Mouse (Mus musculus) mature B cell (primary cell): ENCODE measurements around the gene Zfp597.
"Not testable (repeated sequence)": the region's sequence is repeated elsewhere in the genome, so short reads cannot be mapped to it uniquely, and the experiment has no call there.

Experiments
- in situ Hi-C: fragments of 300-500 bp; cut with MboI; formaldehyde crosslinking; loops from 2 replicates; pipeline ENCODE4 v1.14.3; 2019

Gene Zfp597

DNA sequence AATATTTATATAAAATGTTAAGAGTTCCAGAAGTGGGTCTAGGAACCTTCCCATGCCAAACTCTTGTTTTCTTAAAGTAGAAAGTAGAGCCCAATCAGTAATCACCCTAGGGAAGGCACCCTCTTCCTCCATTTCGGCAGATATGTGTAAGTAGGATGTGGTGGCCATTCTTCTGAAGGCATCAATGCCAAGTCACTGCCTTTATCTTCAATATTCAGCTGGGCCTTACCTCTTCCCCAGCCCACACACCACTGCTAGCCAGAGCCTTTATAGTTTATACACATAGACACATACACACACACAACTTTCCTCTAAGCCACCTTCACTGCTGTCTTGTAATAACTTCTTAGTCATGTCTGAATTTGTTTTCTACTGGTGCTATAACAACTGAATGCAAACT, 28.6 kb downstream of the Zfp597 start:
- in situ Hi-C loops = no loop called here

DNA sequence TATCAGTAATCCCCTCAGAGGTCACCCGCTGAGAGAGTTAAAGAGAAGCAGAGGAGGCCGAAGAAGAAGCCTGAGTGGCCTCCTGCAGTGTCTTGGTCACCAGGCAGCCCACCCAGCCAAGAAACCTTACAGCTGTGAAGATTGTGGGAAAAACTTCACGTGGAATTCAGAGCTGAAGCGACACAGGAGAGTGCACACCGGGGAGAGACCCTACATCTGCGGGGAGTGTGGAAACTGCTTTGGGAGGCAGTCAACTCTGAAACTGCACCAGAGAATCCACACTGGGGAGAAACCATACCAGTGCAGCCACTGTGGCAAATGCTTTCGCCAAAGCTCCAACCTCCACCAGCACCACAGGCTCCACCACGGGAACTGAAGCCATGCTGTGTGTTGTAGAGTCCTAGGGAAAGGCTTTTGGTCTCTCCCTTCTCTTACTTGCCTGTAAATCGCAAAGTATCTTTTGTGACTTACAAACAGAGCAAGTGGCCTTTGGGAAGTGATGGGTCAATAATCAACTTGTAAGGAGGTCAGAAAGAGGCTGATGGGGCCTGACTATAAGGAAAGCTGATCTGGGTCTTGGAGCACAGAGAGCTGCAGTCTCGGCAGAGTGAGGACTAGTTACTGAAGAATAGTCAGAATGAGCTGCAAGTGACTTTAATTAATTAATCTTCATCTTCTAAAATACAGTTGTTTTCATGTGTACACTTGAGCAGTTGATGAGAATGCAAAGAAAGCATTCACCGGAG, 29.8 kb downstream of the Zfp597 start:
- in situ Hi-C loops = no loop called here

DNA sequence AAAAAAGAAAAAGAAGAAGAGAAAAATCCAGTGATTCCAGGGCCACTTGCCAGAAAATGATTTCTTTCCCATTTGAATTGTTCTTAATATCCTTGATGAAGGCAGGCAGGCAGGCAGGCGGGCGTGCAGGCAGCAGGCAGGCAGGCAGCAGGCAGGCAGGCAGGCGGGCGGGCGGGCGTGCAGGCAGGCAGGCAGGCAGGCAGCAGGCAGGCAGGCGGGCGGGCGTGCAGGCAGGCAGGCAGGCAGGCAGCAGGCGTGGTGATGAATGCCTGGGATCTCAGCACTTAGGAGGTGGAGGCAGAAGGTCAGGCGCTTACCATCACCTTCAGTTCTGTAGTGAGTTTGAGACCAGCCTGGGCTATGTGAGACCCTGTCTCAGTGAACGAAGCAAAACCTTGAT, 31.8 kb downstream of the Zfp597 start:
- in situ Hi-C loops = no loop called here

DNA sequence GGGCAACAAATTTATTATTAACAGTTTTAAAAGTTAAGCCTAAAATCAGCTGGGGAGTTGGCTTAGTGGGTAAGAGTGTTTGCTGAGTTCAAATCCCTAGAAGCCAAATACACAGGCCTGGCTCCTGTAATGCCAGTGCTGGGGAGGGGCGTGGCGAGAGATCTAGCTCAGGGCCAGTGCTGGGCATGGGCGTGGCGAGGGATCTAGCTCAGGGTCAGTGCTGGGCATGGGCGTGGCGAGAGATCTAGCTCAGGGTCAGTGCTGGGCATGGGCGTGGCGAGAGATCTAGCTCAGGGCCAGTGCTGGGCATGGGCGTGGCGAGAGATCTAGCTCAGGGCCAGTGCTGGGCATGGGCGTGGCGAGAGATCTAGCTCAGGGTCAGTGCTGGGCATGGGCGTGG, 33.1 kb downstream of the Zfp597 start:
- in situ Hi-C loops = not testable (repeated sequence)

DNA sequence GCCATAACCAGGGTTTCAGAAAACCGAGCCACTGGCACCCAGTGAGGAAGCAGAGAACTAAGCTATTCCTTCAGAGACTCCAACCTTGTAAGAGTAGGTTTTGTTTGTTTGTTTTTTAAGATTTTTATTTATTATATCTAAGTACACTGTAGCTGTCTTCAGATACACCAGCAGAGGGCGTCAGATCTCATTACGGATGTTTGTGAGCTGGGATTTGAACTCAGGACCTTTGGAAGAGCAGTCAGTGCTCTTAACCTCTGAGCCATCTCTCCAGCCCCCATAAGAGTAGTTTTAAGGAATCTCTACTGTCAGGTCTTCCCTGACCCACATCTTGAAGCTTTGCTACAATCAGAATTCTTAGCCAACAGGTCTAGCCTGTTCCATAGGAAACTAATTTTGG, 35.9 kb downstream of the Zfp597 start:
- in situ Hi-C loops = loop anchor here (5.0 kb wide), 1 partner anchor 34 kb away; the partner anchor contains the start of genes Gm20695 and Zfp597

DNA sequence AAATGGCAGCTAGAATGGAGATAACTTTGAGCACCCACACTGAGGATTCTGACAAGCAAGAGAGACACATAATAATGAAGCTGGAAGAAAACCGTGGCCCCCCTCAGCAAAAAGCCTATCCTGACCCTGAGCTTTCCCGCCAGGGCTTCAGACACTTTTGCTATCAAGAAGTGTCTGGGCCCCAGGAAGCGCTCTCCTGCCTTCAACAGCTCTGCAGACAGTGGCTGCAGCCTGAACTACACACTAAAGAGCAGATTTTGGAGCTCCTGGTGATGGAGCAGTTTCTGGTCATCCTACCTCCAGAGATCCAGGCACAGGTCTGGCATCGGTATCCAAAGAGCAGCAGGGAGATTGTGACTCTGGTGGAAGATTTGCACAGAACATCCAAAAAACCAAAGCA, 36.5 kb downstream of the Zfp597 start:
- in situ Hi-C loops = loop anchor here (5.0 kb wide), 1 partner anchor 34 kb away; the partner anchor contains the start of genes Gm20695 and Zfp597

DNA sequence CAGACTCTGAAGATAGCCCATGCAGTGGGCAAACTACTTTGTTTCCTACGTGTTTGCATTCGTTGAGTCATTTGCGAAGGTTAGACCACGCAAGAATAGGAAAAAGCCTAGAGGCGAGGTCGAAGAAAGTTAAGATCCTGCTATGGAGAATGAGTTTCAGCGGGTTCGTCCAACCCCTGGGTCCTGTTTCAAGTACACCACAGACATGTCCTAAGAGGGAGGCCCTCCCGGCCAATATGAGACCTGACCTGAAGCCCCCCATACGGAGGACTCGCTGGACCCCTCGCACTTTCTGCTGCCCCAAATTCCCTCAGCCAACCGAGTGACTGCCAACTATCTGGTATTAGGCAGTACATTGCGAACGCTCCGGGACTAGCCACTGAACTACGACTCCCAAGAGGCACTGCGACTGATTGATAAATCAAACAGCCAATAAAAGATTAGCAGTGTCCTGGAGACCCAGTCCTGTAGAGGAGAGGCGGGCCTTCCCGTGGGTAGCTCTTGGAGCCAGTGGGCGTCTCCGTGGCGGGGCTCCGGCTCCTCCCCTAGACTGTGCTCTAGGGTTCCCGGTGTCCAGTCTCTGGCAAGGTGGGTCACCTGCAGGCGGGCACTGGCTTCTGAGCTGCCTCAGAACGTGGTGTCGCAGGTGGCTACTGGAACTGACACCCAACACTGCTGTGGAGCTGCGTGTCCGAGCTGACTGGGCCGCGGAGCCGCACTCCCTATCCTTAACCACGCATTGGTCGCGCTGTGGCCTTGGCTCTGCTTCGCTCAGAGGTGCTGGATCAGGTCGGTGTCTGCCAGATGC, 37.4 kb downstream of the Zfp597 start, which contains the start of gene Zfp174:
Gene Zfp174 (plus strand): TSS at position 558 of the 808 bp plus-strand sequence.
- in situ Hi-C loops = loop anchor here (5.0 kb wide), 1 partner anchor 35 kb away; the partner anchor contains the start of genes Gm20695 and Zfp597

DNA sequence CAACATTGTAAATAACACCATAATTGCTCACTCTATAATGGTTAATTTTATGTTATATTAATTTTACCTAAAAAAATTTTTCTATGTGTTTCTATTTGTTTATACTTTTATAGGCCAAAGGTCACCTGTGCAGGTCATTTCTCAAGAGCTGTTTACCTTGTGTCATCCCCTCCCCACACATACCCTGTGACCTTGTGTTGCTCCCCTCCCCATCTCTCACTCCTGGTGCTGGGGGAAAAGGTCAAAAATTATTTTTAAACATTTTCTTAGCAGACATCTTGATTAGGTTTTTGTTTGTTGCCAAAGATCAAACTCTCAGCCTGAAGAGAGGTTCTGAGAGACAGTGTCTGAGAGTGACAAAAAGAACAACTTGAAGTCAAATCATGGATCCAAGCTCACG, 40.6 kb downstream of the Zfp597 start:
- in situ Hi-C loops = no loop called here

DNA sequence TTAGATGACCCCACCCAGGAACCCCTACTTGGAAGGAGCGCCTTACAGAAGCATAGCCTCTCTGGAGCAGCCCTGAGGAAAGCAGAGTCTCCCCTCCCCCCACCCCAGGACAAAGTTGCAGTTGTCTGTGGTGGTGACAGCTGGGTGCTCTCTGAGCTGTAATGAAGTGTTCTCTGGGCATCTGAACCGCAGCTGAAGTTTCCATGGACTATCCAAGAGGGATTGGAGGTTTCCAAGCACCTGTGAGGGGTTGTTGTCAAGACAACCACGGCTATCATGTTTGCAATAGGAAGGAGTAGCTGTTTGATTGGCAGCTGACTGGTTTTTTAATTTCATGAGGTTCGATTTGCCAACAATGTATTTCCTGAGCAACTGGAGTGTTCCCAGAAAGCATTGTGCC, 41.4 kb downstream of the Zfp597 start:
- in situ Hi-C loops = no loop called here

DNA sequence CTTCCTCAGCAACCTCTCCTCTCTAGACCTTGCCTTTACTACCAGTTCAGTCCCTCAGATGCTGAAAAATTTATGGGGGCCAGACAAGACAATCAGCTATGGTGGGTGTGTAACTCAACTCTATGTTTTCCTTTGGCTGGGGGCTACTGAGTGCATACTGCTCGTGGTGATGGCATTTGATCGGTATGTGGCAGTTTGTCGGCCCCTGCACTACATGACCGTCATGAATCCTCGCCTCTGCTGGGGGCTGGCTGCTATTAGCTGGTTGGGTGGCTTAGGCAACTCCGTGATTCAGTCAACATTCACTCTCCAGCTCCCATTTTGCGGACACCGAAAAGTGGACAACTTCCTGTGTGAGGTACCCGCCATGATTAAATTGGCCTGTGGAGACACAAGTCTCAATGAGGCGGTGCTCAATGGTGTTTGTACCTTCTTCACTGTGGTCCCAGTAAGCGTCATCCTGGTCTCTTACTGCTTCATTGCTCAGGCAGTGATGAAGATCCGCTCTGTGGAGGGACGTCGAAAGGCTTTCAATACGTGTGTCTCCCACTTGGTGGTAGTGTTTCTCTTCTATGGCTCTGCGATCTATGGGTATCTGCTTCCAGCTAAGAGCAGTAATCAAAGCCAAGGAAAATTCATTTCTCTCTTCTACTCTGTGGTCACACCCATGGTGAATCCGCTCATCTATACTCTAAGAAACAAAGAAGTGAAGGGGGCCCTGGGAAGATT, 45.0 kb downstream of the Zfp597 start:
- in situ Hi-C loops = no loop called here

DNA sequence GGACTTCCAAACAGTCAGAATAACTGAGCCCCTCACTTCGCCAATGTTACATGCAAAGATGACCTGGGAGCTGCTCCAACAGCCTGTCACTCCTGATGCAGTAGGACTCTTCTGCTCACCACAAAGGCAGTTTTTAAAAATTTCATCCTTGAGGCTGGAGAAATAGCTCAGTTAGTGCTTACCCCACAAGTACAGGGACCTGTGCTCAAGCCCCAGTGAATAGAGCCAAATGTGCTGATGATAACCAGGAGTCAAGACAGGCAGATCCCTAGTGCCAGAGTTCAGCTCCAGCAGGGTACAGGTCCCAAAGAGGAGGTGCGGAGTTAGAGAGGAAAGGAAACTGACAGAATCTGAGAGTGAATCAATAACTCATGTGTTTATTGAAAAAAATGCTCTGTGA, 48.9 kb downstream of the Zfp597 start:
- in situ Hi-C loops = no loop called here

DNA sequence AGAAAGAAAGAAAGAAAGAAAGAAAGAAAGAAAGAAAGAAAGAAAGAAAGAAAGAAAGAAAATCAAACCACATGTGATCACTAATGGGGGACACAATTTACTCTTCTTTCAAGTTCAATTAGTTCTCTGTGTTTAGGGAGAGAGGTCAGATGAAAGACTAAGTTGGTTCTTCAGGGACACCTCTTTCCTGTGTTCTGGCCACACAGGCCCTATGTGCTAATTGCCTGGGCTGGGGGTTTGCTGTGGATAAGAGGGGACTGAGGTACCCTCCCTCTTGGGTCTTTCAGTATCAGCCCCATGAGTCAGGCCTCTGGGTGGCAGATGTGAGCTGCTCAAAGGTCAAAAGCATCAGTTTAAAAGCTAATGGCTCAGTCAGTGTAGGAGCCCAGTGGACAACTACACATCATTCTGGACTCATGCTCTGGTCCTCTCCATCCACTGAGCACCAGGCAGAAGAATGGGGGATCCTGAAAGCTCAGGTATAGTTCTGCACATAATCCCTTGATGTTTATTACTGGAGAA, 53.7 kb downstream of the Zfp597 start, which contains the start of gene Olfr15:
Gene Olfr15 (plus strand): TSS at position 291 of the 522 bp plus-strand sequence.
- in situ Hi-C loops = no loop called here

DNA sequence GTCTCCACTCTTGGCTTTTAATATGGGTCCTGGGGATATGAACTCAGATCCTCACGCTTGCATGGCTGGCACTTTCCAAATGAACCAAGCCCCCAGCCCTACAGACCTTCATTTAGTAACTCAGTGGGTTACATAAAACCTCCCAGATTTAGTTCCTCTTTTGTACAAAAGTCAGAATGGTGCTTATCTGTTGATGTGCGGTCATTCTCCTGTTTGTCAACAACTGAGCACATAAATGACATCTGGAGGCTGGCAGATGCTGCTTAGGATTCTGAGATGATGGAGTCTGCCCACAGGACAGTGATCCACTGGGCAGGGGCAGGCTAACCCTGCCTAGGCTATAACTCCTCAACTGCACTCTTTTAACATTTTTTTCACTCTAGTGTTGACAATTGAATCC, 54.6 kb downstream of the Zfp597 start:
- in situ Hi-C loops = no loop called here

DNA sequence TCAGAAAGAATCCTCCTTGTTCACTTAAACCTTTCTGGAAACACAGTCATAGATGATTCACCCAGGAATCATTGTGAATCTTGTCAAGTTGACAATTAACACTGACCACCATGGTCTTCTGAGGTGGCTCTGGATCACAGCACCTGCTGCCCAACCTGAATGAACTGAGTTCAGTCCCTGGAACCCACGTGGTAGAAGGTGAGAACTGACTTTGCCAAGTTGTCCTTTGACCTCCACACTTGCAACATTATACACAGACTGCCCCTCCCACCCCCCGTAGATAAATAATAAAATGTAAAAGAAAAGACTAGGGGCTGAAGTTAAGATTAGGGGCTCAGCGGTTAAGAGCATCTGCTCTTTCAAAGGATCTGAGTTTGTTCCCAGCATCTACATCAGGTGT, 56.3 kb downstream of the Zfp597 start:
- in situ Hi-C loops = no loop called here

DNA sequence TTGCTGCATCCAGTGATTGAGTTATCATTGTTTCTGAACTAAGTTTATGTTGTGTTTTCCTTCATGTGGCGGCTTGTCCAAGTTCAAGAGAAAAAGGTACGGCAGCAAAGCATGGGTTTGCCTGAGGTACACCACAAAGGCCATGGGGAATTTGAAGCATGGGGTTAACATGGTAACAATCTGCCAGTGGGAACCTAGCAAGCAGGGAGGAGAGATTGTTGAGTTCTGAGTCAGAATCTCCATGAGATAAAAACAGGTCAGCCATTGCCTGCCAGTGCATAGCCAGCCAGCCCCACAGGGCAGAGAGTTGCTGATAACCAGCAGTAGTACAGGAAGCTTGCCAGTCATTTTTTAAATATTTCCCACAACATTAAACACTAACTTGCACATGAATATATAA, 64.2 kb downstream of the Zfp597 start:
- in situ Hi-C loops = no loop called here

DNA sequence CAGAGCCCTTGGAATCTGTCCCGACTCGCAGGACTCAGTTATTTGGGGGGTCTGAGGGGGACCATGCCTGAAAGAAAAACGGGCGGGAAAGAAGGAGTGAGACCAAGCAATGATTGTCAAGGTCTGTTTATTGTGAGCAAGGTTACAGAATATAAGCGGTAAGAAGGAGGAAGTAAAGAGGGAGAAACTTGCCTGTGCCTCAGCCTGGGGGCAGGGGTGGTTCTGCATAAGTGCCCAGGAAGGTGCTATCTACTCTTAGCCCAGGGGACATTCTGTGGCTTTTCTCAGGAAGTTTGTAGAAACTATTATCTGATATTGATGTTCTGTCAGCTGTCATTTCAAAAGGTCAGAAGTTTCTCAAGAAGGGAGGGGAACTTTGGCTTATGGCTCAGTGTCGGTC, 69.7 kb downstream of the Zfp597 start:
- in situ Hi-C loops = not testable (repeated sequence)
